Mouse (Mus musculus) T-helper 2 cell (primary cell): ENCODE measurements around the gene Lrrc74b.

ENCODE experiments used
- in situ Hi-C: fragments of 300-600 bp; cut with MboI, MseI; formaldehyde crosslinking; loops from one replicate; pipeline ENCODE4 v1.15.1; 2025; ENCODE audit warnings: high pct_unique_total_duplicates

Gene Lrrc74b

GRCm38 (mm10) chr16:17561128-17561750 lies at the start of gene Lrrc74b:
Gene Lrrc74b, minus strand, starts transcription at chr16:17561247.
- in situ Hi-C loops, result loop anchor here (5.0 kb wide), 1 partner anchor 49 kb away; no protein-coding TSS in a partner anchor

GRCm38 (mm10) chr16:17605684-17606083 lies 44.6 kb upstream of the Lrrc74b start:
- in situ Hi-C loops, result no loop called here

DNA sequence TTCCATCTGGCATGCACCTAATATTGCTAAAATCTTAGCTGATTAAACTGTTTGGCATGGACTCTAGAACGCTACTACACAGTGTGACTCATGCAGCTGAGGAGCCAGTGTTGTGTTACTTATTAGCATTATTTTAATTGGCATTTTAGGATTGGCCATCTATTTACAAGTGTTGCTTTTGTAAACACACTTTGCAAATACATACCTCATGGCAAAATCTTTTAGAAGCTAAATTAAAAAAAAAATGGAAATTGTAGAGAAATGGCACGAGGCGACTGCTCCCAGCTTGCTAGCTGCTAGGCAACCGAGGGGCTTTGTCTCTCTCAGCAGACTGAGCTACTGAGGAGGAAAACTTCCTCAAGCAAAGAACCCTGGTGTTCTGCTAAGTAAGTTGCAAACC lies 43.9 kb upstream of the Lrrc74b start:
- in situ Hi-C loops, result no loop called here

- in situ Hi-C loops, result no loop called here
Observed at GRCm38 (mm10) chr16:17600944-17601562, 40.0 kb upstream of the Lrrc74b start.

GRCm38 (mm10) chr16:17590731-17591130 lies 29.7 kb upstream of the Lrrc74b start:
- in situ Hi-C loops, result loop anchor here (10.0 kb wide), 1 partner anchor 574 kb away; no protein-coding TSS in a partner anchor

GRCm38 (mm10) chr16:17584555-17584954 lies 23.5 kb upstream of the Lrrc74b start:
- in situ Hi-C loops, result no loop called here

- in situ Hi-C loops, result no loop called here
Observed at GRCm38 (mm10) chr16:17583064-17583463, 22.0 kb upstream of the Lrrc74b start, which contains the start of gene Slc7a4. Gene Slc7a4, minus strand, starts transcription at chr16:17583214.

DNA sequence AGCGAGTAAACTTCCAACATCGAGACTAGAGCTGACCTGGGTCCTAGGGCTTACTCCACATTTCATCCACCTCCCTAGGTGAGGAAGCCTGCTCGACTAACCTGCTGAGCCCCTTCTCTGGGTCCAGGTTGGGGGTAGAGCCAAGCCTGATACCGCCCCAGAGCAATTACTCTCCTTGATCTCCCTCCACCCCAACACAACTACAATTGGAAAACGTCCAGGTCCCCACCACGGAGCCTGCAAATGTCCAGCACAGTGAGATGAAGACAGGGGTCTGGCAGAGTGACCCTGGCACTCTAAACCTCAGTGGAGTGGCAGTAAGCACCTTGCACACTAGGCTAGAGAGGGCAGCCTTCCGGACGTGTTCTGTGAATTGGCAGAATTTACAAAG lies 15.8 kb upstream of the Lrrc74b start:
- in situ Hi-C loops, result no loop called here

DNA sequence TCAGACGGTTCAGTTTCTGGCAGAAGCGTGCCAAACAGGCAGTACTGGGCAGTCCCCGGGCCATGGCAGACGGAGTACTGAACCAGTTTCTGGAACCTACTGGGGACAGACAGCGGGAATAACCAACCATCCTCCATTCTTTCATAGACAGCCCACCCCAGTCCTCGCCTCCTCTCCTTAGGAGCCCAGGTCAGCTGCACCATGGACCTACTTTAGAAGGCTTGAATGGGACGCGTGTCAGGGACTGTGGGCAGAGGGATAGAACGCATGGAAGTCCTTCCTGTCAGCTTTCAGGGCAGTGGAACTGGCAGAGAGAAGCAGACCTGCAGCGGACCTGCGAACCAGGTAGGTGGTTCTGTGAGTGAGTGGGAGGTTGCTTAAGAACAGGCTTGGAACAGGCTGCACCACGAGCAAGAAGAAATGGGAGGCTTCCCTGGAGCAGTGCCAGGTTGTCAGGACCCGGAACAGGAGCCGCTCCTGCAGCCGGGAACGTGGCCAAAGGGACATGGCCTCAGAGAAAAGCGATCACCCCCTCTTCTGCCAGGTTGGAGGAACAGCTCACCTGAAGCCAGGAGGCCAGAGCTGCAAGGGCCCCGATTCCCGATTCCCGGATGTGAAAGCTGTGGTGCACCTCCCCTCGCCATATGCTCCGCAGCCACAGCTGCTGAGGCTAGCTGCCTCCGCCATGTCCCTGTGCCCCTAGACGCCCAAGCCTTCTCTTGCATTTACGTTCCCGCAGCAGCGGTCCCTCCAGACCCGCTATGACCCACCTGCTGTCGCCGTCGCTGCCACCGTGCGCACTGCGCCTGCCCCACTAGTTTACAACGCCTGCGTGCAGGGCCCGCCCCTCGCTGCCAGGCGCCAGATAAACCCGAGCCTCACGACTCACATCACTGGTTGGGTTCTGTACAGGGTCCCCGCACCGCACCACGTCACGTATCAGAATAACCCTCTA lies 15.1 kb upstream of the Lrrc74b start:
- in situ Hi-C loops, result no loop called here

- in situ Hi-C loops, result no loop called here
Observed at GRCm38 (mm10) chr16:17566186-17566585, 5.1 kb upstream of the Lrrc74b start.

DNA sequence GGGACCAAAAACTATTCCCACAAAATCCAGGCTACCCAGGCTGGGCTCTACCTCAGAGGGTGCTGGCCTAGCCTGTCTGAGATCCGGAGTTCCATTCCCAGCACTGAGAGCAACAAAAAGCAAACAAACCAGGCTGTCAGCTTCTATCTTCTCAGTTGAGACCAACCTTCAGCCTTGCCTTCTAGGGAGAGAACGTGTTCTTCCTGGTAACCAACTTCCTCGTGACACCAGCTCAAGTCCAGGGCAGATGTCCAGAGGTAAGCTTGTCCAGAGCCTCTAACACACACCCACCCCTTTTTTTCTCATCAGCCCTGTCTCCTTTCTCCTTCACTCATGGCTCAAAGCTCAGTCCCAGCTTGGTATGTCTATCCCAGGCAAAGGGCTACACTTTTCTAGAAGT lies 3.7 kb upstream of the Lrrc74b start:
- in situ Hi-C loops, result loop anchor here (5.0 kb wide), 1 partner anchor 52 kb away; no protein-coding TSS in a partner anchor

DNA sequence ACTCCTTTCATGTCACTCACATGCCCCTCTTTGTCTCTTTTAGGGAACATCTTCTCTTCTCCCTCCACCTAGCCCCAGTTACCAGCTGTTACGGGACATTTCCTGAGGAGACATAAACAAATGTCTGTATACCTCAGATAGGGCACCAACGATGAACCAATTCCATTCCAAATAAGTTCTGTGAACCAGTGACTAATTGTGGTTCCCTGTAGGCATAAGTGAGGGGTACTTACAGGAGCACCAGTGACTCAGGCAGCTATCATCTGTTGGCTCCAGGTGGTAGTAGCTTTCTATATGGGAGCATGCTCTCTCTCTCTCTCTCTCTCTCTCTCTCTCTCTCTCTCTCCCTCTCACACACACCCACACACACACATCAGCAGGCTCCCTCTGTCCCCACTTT lies 3.2 kb upstream of the Lrrc74b start:
- in situ Hi-C loops, result loop anchor here (5.0 kb wide), 1 partner anchor 52 kb away; no protein-coding TSS in a partner anchor

DNA sequence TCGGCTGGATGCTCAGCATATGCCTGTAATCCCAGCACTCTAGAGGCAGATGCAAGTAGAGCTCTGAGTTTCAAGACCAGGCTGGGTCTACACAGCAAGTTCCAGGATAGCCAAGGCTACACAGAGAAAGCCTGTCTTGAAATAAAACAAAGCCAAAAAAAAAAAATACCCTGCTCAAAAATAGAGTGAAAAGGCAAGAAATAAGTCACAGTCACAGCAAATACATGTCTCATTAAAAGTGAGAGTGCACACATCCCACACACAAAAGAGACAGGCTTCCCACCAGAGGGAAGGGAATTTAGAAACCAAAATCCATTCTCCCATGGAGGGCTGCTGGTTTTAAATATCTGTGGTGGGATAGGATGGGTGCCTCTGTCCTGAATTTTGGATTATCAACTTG lies 2.5 kb upstream of the Lrrc74b start:
- in situ Hi-C loops, result loop anchor here (5.0 kb wide), 1 partner anchor 51 kb away; no protein-coding TSS in a partner anchor

GRCm38 (mm10) chr16:17561751-17562208 lies 733 bp upstream of the Lrrc74b start, which contains the start of gene P2rx6:
Gene P2rx6, plus strand, starts transcription at chr16:17561885.
- in situ Hi-C loops, result loop anchor here (5.0 kb wide), 1 partner anchor 49 kb away; no protein-coding TSS in a partner anchor

GRCm38 (mm10) chr16:17559396-17560027 lies 1.5 kb downstream of the Lrrc74b start:
- in situ Hi-C loops, result loop anchor here (5.0 kb wide), 2 partner anchors 47 to 58 kb away; partner anchors contain the start of gene Smpd4

DNA sequence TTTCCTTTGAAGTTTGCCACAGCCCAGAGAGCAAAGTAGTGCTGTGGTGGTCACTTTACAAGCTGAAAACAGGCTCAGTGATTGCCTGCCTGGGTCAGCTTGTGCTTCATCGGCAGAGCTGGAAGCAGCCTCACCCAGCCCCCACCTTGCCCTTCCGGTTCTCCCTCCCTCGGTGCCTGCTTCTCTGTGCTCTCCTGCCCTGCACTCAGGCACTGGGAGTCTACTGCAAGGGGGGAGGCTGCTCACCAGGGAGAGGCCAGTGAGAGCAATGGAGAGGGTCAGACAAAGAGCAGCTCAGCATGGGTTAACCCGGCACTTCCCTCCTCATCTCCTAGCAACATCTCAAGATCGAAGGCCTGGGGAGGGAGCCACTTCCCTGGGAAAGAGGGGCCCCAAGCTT lies 2.2 kb downstream of the Lrrc74b start:
- in situ Hi-C loops, result loop anchor here (5.0 kb wide), 1 partner anchor 58 kb away; the partner anchor contains the start of gene Smpd4

DNA sequence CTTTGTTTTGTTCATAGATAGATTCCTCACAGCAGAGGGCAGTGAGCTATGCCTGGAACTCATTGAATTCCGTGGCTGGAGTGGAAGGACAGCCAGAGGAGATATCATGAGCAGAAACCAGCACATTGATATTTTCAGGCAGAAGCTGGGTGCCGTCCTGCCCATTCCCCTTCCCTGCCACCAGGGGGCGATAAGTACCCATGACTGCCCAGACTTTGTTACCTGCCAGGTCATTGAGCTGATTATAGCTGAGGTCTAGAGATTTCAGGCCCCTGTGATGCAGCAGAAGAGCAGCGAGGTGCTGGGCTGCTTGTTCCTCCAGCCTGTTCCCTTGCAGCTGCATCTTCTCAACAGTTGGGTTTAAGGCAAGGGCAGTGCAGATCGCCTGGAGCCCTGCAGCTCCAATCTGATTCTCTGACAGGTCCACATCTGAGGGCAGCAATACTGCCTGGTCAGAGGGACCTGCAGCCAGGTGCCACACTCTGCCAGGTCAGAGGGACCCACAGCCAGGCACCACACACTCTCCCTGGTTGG lies 3.0 kb downstream of the Lrrc74b start:
- in situ Hi-C loops, result loop anchor here (5.0 kb wide), 1 partner anchor 59 kb away; the partner anchor contains the start of gene Smpd4

DNA sequence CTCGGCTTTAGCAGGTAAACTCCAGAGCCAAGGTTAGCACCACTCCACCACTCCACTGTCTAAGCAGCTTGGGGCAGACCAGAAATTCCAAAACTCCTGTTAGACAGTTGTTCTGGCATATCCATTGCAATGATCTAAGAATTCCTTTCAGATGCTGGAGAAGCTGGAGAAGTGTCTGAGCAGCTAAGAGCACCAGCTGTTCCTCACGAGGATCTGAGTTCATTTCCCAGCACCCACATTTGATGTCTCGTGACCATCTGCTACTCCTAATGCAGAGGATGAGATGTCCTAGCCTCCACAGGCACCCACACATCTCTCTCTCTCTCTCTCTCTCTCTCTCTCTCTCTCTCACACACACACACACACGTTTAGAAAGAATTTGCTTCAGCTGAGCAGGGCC lies 4.1 kb downstream of the Lrrc74b start:
- in situ Hi-C loops, result loop anchor here (5.0 kb wide), 1 partner anchor 60 kb away; the partner anchor contains the start of gene Smpd4

DNA sequence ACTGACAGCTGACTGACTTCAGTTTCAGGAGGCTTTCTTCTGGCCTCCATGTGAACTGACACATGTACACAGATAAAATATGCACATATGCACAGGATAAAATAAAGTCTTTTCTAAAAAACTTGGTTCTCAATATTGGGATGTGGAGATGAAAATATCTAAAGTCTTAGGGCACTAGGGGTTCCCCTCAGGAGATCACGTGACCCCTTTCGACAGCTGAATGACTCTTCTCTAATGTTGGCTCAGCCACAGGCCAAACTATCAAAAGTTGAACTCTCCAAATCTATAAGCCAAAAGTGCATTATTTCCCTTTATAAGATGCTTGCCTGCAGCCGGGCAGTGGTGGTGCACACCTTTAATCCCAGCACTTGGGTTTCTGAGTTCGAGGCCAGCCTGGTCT lies 4.9 kb downstream of the Lrrc74b start:
- in situ Hi-C loops, result loop anchor here (5.0 kb wide), 1 partner anchor 61 kb away; the partner anchor contains the start of gene Smpd4

DNA sequence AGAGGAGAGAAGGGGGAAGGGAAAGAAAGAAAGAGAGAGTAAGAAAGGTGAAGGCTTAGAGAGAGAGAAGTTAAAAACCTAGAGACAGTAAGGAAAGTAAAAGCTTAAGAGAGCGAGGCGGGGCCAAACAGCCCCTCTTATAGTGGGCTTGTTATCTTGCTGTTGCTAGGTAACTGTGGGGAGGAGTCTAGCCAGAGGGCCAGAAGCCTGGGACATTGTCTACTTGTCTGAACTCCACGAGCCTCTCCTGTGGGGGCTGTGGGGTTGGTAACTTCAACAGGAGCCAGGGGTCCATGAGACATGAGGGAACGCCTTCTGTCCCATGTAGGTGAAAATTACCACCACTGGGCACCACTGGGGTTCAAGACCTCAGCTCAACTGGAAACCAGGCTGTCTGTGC lies 6.3 kb downstream of the Lrrc74b start:
- in situ Hi-C loops, result loop anchor here (5.0 kb wide), 1 partner anchor 63 kb away; the partner anchor contains the start of gene Smpd4
